Mouse (Mus musculus): ENCODE measurements around the gene Abcf1.
"Not testable (repeated sequence)": the region's sequence is repeated elsewhere in the genome, so short reads cannot be mapped to it uniquely, and the experiment has no call there.

Gene Abcf1

DNA sequence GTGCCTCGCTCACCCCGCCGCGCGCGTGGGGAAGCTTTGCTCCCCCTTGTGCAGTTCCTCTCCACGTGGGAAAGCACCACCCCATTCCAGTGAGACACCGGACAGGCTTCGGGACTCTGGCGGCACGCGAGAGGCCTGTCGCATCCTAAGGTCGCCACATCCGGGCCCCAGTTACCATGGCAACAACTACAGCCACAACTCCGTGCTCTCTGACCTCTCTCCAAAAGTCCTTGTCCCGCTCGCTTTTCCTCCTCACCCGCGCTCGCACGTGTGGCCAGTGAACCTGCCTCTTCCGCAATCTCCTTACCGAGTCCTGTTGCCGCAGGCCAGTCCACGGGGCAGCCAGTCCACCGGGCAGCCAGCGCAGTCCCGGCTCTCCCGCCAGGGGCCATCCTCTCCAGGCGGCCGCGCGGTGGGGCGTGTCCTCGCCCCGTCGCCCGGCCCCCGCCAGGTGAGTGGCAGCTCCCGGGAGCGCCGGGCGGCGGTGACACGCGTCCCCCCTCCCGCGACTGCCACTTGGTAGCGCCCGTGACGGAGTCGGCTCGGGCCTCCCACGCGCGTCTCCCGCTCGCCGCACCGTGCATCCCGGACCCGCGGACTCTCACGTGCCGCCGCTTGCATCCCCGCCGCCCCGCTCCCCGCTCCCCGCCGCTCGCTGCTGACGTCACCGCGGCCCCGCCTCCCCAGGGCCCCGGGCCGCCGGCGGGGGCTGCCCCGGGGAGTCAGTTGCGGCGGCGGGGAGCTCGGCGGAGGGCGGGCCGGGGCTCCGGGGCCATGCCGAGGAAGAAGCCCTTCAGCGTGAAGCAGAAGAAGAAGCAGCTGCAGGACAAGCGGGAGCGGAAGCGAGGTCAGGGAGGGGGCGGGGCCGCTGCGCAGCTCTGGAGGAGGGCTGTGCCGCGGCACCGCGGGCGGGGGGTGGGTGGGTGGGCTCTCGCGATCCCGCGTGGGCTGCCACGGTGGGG, 10.1 kb upstream of the Abcf1 start, which contains the start of the genes Gnl1 and Prr3:
Gnl1 (plus strand) TSS at position 451 of the 962 bp plus-strand sequence.
Prr3 (minus strand) TSS at position 836 of the 962 bp plus-strand sequence.
- DNase-seq (ENCODE audit: low read depth, low spot score) = peak; percentile 96

DNA sequence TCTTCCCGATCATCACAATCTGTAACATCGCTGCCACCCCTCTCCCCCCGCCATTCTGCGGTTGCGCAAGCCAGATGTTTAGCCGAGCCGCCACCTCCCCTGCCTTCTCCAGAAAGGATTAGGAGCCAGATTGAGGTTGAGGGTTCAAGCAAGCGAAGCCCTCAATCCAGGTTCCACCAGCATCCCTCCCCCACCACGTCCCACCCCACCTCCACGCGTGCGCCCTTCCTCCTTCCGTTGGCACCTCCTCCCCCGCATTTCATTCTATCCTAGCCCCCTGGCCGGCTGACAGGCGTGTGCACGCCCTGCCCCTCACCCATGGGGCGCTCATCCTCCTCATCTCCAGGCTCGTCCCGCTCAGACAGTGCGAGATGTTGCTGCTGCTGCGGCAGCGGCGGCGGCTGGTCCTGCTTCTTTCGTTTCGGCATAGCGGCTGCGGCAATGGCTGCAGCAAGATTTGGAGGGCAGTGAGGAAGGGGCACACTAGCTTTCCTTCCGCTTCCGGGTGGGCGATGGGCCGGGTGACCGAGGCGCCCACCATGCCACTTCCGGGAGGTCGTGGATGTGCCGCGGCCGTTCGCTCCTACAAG, 9.3 kb upstream of the Abcf1 start:
- peak; percentile 92 for DNase-seq (ENCODE audit: low read depth, low spot score)

DNA sequence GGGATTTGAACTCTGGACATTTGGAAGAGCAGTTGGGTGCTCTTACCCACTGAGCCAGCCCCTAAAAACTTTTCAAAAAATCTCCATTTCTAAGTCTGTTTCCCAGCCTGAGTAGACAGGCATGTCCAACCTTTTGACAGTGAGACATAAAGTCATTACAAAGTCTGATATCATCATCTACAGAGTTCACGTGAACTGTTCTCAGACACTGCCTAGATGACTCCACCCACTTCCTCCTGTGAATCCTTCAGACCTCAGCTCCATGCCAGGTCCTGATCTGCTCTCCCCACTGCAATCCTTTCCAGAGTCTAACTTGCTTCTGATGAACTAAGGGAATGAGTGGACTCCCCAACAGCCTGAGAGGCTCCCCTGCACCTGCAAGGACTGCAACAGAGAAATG, 2.6 kb upstream of the Abcf1 start:
- DNase-seq (ENCODE audit: low read depth, low spot score) = no peak

DNA sequence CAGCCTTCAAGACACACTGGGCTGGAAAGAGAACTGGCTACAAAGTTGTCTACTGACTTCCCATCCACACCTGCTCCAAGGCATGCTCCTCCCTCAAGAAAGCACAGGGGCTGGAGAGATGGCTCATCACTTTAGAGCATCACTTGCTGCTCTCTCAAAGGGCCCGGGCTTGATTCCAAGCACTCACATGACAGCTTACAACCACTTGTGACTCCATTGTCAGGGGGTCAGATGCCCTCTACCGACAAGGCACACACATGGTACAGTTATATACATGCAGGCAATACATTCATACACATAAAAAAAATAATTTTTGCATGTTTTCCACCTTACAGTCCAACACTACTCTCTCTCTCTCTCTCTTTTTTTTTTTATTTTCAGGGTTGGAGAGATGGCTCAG, 1.9 kb downstream of the Abcf1 start:
- DNase-seq (ENCODE audit: low read depth, low spot score) = no peak

DNA sequence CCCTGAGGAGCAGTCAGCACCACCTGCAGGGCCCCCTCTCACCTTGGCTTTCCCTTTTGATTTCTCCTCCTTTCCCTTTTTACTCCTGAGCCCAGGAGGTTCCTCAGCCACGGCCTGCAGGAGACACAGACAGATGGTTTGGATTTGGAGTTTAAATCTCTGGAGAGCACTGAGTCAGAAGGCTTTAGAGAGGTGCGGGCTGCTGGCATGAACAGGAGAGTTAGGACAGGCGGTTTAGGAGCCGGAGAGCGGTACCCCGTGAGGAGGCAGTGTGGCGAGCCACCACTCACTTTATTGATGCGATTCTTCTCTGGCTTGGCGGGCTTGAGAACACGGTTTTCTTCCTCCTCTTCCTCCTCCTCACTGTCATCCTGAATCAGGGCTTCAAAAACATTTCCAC, 6.3 kb downstream of the Abcf1 start:
- DNase-seq (ENCODE audit: low read depth, low spot score) = peak; percentile 23

DNA sequence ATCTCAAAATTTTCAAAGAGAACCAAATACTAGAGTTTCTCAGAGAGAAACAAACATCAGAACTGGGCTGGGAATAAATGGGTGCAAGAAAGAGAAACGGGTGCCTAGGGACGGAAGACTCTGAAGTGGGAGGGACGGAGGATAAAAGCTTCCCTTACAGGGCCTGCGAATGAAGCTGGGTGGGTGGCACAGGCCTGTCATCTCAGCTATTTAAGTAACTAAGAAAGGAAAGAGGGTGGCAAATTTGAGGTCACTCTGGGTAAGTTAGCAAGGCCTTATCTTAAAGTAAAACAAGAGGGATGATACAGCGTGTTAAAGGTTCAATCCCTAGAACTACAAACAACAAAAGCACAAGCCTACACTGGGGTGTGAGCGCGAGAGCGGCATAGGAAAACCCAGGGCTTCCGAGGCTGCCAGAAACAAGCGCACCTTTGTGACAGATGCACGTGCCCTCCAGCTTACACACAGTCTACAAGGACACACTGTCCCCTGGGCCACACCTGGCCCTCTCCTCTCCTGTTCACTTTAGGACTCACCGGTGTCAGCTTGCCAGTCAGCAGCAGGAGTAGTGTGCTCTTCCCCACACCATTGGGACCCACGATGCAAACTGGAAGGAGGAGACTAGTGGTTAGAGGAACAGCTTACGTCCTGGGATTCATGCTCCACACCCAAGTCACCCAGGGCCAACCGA, 10.9 kb downstream of the Abcf1 start:
- peak; percentile 71 for DNase-seq (ENCODE audit: low read depth, low spot score)

DNA sequence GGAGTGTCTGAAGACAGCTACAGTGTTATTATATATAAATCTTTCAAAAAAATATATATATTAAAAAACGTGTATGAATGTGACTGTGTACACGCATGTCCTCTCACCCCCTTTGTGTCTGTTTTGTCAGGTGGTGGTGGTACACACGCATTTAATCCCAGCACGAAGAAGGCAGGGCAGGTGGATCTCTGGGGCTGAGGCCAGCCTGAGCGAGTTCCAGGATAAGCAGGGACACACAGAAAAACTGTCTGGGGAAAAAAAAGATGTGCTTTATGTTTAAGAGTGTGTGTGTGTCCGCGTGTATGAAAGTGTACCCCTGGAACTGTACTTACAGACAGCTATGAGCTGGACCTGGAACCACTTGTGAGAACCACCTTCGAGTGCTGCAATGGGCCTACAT, 14.9 kb downstream of the Abcf1 start:
- no peak for DNase-seq (ENCODE audit: low read depth, low spot score)

DNA sequence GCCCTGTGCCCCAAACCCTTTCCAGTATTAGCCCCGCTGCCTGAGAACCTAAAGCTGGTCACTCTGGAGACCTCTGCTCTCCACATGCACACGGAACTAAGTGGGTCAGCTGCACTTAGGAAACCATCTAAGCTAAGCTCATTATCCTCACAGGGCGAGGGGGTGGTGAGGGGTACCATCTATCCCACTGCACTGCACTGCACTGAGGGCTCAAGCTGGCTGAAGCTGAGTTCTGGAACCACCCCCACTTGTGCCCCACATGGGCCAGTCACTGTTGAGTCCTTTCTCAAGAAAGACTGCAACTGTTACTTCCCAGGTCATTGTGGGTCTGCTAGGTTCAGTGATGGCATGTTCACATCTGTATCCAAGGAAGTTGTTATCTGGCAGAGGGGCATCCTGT, 17.0 kb downstream of the Abcf1 start:
- not testable (repeated sequence) for DNase-seq (ENCODE audit: low read depth, low spot score)

DNA sequence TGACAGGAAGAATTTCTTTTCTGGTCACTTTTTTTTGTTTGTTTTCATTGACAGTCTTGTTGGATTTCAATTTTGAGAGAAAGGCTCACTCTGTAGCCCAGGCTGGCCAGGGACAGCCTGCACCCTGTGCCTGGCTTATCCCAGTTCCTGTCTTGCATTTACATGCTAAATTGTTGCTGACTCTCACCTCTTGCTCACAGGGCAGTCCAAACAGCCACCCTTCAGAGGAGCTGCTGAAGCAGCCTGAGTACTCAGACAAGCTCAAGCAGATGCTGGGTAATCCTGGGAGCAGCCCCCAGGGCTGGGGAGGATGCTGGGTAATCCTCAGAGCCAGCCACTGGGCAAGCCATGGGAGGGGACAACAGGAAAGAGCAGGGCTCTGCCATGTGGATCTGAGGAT, 18.6 kb downstream of the Abcf1 start:
- not testable (repeated sequence) for DNase-seq (ENCODE audit: low read depth, low spot score)

DNA sequence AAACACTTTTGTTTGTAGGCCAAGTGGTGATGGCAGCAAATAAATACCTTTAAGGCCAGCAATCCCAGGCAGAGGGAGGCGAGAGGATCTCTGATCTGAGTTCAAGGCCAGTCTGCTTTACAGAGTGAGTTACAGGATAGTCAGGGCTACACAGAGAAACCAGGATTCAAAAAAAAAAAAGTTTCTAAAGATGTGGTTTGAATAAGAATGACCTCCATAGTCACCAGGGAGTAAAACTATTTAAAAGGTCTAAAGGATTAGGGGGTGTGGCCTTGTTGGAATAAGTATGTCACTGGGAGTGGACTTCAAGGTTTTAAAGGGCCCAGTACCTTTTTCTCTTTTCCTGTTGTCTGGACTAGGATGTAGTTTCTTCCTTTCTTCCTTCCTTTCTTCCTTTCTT, 29.6 kb downstream of the Abcf1 start:
- DNase-seq (ENCODE audit: low read depth, low spot score) = no peak

DNA sequence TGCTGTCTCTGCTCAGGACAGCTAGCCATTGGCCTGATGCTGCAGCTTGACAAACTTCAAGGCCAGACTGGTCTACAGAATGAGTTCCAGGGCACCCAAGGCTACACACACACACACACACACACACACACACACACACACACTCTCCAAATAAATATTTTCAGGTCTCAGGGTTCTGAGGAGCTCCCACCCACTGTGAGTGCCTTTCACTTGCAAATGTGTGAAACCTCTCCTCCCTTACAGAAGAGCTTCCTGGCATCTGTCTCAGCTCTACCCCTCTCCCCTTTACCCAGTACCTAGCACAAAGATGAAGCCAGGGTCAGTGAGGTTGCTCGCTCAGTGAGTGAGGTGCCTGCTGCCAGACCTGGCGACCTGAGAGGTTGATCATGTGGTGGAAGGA, 30.5 kb downstream of the Abcf1 start:
- DNase-seq (ENCODE audit: low read depth, low spot score) = no peak

DNA sequence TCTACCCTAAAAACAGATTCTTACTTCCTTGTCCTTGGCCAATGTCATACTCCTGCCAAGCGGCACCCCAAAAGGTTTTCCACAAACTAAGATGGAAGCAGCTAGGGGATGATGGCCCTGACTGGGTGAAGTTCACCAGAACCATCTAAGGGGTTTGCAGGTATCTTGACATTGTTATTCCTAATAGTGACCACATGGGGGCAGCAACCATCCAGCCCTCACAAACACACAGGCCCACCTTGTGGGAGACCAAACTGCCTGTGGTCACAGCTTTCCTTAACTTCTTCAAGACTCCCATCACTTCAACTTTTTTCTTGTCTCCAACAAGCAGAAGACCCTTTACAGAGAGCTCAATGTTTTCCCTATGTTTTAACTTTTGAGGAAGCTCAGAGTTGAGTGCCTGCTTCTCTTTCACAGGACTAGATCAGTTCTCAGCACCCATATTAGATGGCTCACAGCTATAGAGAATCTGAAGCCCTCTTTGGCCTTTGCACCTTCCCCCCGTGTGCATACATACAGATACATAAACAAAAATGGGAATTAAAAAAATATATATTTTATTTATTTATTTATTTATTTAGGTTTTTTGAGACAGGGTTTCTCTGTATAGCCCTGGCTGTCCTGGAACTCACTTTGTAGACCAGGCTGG, 31.7 kb downstream of the Abcf1 start:
- DNase-seq (ENCODE audit: low read depth, low spot score) = peak; percentile 84

DNA sequence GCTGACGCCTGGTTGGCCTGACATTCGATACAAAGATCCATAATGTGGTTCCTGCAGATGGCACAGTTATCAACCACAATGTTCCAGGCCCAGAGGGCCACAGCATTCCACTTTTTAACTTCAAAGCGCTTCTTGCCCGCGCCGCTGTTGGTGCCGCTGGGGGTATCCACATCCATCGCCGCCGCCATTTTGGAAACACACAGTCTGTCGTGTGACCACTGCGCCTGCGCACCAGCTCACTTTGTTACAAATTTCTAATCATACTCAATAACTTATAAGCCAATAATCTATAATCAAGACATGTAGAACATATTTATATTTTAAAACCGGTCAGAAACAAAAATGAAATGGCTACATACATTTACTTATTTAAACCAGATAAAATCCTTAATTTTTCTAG, 33.8 kb downstream of the Abcf1 start:
- not testable (repeated sequence) for DNase-seq (ENCODE audit: low read depth, low spot score)

DNA sequence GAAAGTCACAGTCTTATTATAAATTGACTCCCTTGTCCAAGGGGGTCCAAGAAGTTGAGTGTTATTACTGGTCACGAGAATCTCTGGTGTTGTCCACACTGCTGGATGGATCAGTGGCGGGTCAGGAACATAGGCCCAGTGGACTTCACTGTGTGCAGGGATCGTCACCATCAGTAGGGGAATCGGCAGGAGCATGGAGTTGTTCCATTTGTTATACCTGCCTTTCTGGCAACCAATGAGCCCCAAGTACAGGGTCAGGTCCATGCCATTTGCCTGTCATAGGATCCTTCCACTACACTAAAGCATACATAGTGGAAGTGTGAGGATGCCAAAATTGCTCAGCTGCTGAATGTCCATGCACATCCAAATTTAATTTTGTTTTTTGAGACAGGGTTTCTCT, 37.0 kb downstream of the Abcf1 start:
- DNase-seq (ENCODE audit: low read depth, low spot score) = no peak

DNA sequence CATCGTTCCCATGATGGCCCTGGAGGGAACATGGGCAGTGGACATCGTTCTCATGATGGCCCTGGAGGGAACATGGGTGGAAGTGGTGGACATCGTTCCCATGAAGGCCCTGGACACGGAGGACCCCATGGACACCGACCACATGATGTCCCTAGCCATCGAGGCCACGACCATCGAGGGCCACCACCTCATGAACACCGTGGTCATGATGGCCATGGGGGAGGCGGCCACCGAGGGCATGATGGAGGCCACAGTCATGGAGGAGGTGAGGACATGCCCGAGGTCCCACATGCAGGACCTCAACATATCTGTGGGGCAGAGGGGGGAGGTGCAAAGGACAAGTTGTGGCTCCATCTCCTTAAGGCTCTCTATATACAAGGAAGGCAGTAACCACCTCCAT, 38.9 kb downstream of the Abcf1 start:
- no peak for DNase-seq (ENCODE audit: low read depth, low spot score)

DNA sequence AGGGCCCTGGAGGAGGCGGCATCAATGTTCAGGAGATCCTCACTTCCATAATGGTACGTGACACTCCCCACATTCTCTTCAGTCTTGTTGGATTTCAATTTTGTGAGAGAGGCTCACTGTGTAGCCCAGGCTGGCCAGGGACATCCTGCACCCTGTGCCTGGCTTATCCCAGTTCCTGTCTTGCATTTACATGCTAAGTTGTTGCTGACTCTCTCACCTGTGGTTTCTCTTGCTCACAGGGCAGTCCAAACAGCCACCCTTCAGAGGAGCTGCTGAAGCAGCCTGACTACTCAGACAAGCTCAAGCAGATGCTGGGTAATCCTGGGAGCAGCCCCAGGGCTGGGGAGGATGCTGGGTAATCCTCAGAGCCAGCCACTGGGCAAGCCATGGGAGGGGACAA, 40.0 kb downstream of the Abcf1 start:
- DNase-seq (ENCODE audit: low read depth, low spot score) = no peak

DNA sequence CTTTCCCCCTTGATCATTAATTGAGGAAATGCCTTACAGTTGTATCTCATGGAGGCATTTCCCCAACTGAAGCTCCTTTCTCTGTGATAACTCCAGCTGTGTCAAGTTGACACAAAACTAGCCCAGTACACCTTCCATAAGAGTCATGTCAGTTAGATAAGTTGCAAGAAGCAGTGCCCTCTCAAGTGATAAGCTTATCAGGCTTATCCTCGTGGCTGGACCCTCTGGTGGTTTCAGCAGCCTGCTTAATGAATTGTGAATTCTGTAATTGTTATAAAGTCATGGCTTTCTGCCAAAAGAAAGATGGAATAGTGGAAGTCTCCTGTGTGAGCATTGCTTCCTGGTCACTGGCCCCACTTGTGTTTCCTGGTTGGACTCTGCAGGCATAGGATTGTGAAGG, 42.1 kb downstream of the Abcf1 start:
- DNase-seq (ENCODE audit: low read depth, low spot score) = no peak

DNA sequence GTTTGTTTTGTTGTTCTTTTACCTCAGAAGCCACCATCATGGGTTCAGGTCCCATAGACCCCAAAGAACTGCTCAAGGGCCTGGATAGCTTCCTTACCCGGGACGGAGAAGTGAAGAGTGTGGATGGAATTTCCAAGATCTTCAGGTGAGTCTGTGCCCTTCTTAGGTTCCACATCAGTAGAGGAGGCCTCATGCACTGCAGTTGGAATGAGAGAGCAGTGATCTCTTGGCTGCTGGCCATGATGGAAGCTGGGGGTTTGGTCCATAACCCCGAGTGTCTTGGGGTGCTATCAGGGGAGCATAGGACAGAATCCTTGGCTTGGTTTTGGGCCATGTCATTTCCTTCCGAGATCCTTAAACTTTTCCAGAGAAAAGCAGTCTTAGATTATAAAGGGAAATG, 46.3 kb downstream of the Abcf1 start:
- DNase-seq (ENCODE audit: low read depth, low spot score) = no peak

DNA sequence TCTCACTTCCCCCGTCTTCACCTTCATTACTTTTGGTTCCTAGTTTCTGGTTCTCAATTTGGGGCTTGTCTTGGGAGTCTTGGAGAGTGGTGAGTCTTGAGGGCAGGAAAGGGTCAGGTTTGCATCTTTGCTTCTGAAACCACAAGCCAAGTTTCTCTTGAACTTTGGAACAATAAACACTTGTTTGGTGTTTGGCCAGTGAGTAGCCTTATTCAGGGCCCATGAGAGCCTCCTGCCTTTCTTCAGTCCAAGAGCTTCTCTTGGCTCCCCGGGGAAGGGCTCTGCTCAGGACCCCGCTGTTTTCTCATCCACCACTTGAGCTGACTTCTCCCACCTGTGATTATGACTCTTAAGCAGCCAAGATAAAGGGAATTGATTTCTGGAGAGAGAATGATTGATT, 47.0 kb downstream of the Abcf1 start:
- no peak for DNase-seq (ENCODE audit: low read depth, low spot score)

DNA sequence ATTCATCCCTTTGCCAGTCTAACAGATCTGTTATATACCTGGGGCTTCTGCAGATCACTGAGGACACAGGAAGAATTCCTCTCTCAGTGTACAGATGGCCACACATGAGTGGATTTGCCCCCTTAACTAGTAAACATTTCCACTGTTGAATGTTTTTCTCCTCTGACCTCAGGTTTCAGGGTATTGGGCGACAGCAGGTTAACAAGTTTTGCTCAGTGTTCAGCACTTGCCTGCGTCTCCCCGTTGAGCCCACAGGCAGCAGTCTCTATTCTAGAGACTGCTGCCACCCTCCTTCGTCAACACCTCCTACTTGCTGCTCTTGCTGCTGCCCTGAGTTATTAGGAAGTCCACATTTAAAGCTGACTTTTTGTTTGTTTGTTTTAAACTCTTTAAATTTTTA, 47.9 kb downstream of the Abcf1 start:
- DNase-seq (ENCODE audit: low read depth, low spot score) = no peak

DNA sequence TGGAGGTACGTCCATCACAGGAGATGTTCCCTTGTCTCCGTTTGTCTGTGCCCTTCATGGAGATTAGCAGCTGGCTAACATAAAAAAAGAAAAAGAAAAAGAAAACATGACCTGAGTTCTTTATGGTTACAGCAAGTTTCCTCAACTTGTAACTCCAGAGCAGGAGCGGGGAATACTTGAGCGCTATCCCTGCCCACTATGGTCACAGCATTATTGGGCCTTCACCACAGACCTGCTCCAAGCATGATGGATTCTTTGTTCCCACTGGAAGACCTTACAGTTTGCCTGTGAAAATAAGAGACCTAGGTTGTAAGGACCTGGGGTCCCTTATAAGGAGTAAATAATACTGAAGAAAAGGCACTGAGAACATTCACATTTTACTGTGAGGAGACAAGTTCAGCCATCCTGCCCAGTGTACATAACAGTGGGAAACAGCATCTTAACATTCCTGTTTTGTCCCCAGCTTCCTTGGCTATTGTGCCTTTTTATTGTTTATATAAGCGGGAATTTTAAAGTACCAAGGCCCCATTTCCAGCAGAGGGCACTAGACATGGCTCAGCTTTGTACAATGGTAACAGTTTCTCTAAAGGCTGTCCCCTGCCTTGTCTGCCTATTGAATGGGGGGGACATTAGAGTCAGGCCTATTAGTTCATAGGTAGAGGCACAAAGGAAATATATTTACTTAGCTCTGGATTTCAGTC, 48.5 kb downstream of the Abcf1 start:
- peak; percentile 68 for DNase-seq (ENCODE audit: low read depth, low spot score)
